Mouse (Mus musculus): ENCODE measurements around the gene Rab1a.
"Not testable (repeated sequence)": the region's sequence is repeated elsewhere in the genome, so short reads cannot be mapped to it uniquely, and the experiment has no call there.

Gene Rab1a

DNA sequence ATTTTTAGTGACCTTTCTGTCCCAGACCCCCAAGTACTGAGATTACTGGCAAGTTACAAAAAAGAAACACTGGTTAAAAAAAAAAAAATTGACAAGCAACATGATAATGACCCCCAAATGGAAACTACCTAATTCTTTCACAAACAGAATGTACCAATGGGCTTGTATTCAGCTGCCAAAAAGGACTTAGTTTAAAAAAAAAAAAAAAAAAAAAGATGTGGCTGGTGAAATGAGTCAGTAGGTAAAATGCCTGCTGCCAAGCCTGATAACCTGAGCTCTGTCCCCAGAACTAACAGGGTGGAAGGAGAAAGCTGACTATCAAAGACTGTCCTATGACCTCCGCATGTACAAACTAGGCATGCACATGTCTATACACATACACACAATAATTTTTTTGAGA lies 16.0 kb downstream of the Rab1a start:
- DNase-seq (ENCODE audit: extremely low read depth, low read depth) = no peak

DNA sequence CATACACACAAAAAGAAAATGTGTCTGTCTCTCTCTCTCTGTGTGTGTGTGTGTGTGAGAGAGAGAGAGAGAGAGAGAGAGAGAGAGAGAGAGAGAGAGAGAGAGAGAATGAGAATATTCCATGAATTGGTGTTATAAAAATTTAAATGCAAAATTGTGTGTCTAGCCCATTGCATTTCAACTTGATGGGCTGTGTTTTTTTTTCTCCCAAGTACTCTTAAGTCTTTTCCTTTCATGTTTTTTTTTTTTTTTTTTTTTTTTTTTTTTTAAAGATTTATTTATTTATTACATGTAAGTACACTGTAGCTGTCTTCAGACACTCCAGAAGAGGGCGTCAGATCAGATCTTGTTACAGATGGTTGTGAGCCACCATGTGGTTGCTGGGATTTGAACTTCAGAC lies 20.4 kb downstream of the Rab1a start:
- DNase-seq (ENCODE audit: extremely low read depth, low read depth) = not testable (repeated sequence)

DNA sequence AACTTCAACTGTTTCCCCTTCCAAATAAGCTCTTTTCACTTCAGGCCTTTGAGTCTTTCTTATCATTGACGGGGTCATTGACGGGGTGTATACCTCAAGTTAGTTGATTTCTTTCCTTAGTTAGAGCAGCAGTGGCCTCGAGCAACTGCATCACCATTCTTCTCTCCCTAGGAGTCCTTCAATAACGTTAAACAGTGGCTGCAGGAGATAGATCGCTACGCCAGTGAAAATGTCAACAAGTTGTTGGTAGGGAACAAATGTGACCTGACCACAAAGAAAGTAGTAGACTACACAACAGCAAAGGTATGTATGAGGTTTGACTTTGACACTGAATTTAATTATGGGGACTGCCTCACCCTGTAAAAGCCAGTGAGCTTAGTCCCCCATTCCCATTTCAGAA lies 23.0 kb downstream of the Rab1a start:
- DNase-seq (ENCODE audit: extremely low read depth, low read depth) = no peak

DNA sequence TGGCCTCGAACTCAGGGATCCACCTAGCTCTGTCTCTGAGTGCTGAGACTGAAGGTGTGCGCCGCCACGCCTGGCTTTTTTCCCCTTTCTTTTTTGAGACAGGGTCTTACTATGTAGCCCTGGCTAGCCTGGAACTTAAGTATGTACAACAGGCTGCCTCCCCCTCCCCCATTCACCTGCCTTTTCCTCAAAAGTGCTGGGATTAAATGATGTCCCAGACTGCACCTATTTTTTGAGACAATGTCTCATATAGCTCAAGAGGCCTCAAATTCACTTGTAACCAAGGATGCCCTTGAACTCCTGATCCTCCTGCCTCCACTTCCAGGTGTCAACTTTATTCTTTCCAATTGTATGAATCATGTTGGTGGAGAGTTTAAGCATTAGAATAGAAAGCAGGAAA lies 24.7 kb downstream of the Rab1a start:
- no peak for DNase-seq (ENCODE audit: extremely low read depth, low read depth)

DNA sequence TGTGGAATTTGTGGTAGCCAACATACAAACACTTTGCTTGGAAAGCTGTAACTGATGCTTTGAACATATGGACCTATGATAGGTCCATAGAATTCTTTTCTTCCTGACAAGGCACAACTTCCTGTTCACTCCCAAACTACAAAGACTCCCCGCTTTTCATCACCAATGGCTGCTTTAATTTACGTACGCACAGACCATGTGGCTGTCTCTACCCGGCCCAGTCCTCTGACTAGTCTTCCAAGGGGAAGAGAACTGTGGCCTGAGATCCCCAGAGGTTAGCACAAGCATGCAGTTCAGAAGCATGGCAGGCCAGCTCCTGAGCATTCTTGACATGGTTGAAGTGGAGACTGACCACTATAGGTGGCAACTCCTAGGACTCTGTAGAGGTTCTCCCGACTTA lies 27.4 kb downstream of the Rab1a start:
- no peak for DNase-seq (ENCODE audit: extremely low read depth, low read depth)

DNA sequence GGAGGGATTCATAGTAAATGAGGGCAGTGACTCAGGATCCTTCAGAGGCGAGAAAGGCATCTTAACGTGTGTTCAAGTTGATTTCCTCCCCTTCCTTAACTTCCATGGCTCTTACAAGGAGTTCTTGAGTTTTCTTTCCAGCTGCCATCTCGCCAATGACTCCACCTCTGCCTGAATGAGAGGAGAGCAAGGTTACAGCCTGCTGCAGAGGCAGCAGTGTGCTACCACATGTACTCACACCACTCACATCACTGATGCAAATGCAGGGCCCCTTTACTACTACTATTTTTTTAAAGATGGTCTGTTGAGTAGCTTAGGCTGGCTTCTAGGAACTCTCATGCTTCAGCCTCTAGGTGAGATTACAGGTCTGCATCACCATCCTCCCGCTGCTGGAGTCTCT lies 28.1 kb downstream of the Rab1a start:
- no peak for DNase-seq (ENCODE audit: extremely low read depth, low read depth)

DNA sequence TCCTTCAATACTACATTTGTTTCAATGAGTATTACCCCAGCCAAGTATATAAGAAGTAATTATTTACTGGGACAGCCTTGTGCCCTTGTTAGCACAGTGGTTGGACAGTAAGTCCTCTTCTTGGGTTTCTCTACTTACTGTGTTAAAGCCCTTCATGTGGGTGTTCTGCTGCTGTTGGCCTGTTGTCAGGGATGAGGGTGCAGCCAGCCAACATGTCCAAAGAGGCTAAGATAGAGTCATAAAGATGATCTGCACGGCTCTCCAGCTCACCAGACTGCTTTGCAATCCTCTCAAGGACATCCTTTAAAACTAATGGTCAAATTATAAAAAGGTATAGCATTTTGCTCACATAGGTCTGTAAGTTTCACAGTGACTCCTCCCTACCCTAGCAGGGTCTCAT lies 29.1 kb downstream of the Rab1a start:
- no peak for DNase-seq (ENCODE audit: extremely low read depth, low read depth)

DNA sequence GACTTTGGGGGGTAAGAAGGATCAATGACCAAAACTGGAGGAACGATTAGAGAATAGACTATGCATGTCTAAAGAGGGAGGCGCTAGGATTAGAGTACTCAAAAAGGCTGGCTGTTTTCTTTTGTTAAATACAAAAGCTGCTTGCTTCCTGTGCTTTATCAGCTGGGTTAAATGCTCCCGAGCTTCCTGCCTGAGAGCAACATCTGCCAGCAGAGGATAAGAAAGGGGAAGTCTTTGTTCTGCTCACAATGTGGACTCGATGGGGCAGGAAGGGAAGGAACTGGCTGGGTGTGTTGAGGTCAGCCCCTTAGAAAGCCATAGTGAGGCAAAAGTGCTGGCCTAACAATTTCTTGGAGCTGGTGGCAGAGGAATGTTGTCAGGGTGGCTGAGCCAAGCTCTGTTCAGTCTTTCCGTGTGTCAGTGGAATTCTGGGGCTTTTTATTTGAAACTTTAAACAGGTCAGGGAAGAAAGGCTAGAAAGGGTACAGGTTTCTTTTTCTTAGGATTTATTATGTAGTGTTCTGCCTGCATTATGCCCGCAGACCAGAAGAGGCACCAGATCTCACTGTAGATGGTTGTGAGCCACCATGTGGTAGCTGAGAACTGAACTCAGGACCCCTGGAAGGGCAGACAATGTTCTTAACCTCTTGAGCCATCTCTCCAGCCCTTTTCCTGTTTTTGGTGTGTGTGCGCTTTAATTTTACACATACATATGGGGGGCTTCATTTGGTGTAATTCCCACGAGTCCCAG lies 30.1 kb downstream of the Rab1a start:
- peak; percentile 99 for DNase-seq (ENCODE audit: extremely low read depth, low read depth)

DNA sequence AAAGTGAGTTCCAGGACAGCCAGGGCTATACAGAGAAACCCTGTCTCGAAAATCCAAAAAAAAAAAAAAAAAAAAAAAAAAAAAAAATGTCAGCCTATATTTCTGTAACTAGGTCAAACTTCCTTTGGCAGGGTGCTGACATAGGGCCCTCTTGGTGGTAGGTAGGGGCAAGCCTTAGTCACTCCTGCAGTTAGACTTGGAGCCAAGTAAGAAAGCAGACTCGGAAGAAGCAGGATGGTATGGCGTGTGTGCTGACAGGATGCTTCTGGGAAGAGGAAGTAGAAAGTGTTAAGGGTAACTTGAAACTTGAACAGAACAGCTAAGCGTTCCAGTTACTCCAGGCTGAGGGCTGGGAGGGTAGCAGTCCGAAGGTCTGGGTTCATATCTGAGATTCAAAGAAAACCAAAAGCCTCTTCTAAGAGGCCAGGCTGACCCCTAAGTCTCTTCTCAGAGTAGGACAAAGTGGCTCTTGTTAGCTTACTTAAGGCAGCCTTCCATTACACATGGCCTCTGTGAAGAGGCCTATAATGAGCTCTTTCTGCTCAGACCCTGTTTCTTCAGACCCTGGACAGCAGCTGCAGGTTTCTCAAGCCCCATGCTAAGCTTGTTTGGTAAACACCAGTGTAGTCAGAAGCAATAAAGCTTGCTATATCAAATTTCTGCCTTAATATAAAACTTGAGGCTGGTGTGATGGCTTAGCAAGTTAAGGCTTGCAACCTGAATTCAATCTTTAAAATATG lies 31.0 kb downstream of the Rab1a start:
- no peak for DNase-seq (ENCODE audit: extremely low read depth, low read depth)

DNA sequence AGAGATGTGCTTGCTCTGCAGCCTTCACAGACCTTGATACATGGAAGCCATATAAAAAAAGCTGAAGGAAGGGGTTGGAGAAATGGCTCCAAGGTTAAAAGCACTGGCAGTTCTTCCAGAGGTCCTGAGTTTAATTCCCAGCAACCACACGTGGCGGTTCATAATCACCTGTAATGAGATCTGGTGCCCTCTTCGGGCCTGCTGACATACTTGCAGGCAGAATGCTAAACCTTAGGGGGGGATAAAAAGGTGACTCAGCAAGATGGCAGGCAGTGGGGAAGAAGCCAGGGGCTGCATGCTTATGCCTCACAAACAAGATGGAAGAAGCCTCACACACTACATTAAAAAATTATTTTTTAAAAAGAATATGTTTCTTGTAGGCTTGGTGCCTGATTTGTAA lies 33.0 kb downstream of the Rab1a start:
- DNase-seq (ENCODE audit: extremely low read depth, low read depth) = no peak

DNA sequence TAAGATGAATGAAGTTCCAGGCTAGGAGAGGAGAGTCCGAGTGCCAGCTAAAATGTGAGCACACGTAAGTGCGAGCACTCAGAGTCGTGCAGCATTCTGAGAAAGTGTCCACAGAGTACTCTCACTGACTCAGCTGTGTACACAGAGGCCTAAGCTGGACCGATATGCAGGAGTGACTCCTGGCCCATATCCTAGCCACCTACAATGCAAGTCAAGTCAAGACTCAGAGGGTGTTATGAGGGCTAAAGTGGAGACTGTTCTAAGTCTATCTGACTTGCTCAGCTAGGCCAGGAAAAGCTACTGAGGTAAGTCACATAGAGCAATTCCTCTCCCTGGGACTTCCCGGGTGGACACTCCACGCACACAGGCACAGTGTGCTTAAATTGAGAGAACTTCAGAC lies 35.8 kb downstream of the Rab1a start:
- no peak for DNase-seq (ENCODE audit: extremely low read depth, low read depth)

DNA sequence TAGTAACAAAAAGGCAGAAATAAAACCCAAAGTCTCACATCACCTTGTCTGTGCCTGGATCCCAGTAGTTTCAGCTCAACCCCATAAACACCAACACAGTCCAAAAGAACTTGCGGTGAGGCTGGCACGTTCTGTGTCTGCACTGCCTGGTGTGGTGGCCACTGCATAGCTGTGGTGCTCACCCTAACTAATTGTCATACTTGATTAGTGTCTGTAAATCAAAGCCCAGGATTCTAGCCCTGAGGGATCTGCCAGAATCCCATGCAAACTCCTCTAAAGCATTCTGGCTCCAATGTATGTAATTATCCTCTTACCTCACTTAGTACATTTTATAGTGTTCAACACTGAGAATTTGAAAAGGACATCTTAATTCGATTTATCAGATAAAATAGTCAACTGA lies 36.7 kb downstream of the Rab1a start:
- no peak for DNase-seq (ENCODE audit: extremely low read depth, low read depth)

DNA sequence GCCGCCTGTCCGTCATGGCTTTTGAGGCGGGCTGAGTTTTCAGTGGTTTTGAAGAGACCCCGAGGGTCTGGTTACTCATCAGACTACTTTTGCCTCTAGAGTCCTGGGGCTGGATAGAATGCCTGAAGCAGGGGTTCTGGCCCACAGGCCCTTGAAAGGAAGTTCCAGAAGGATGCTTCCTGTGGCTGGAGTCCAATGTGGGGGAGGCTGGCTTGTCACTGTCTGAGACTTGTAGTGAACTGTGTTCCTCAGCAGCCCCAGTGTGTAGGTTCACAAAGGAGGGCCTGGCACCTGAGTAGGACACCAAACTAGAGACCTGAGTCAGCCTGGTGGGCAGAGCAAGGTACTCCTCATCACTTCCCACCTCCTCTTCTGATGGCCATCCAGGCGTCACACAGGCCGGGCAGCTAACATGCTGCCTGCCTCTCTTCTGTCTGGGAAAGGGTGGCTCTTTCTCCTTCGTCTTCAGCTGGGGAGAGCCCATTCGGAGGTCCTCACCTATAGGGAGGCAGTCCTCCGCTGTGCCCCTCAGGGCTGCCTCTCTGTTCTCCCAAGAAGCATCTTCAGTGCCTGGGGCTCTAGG lies 38.1 kb downstream of the Rab1a start:
- no peak for DNase-seq (ENCODE audit: extremely low read depth, low read depth)

DNA sequence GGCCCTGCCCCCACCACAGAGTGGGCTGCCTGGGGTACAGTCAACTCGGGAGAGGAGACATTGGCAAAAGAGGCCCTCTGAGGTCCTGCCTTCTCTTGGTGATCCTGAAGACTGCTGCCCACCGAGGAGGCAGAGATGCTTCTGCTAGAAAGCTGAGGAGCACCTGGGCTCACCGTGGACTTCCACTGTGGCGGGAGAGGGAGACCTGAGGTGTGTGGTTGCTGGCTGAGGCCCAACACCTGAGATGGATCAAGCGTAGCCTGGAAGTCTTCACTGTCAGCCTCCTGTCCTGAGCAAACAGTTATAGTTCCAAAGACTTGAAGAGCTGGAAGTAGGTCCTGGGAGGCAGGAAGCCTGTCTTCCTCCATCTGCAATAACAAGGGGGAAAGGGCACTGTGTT lies 39.1 kb downstream of the Rab1a start:
- no peak for DNase-seq (ENCODE audit: extremely low read depth, low read depth)

DNA sequence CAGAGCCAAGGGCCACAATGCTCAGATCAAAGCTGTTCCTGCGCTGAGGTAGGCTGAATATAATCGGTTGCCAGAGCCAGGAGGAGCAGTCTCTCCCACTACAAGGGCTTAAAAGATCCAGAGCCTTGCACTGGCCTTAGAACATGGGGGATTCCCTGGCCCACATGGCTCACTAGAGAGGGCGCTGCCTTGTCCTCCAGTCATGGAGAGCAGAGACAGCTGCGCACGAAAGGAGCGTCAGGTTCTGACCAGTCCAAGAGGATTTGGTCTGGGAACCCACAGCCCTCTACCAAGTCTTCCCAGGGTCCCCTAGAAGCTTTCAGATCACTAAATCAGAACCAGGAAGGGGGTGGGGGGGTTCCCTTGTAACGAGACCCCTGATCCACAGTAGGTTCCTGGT lies 40.1 kb downstream of the Rab1a start:
- no peak for DNase-seq (ENCODE audit: extremely low read depth, low read depth)

DNA sequence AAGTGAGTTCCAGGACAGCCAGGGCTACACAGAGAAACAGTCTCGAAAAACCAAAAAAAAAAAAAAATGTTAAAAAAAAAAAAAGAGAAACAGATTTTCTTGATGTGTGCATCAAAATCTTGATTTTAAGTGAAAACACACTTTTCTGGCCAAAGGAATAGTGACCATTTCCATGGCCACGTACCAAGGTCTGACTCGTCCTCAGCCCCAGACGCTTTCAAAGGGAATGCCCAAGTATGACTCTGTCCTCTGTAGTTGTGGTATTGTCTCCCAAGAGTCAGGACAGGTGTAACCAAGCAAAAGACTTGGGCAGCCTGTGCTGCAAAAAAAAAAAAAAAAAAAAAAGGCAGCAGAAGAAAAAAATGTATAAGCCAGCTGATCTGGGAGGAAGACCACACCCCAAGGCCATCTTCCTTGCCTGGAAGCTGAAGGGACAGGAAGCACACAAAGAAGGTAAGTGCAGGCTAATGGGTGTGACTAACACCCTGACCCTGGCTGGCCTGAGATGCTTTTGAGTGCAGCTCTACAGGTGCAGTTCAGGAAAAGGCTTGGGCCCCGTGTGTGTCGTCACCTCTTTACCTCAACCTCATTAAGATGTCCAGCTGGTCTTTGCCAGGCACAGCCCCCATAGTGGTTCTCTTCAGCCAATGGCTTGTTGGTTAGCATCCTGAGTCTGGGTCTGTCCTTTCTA lies 41.3 kb downstream of the Rab1a start:
- no peak for DNase-seq (ENCODE audit: extremely low read depth, low read depth)

DNA sequence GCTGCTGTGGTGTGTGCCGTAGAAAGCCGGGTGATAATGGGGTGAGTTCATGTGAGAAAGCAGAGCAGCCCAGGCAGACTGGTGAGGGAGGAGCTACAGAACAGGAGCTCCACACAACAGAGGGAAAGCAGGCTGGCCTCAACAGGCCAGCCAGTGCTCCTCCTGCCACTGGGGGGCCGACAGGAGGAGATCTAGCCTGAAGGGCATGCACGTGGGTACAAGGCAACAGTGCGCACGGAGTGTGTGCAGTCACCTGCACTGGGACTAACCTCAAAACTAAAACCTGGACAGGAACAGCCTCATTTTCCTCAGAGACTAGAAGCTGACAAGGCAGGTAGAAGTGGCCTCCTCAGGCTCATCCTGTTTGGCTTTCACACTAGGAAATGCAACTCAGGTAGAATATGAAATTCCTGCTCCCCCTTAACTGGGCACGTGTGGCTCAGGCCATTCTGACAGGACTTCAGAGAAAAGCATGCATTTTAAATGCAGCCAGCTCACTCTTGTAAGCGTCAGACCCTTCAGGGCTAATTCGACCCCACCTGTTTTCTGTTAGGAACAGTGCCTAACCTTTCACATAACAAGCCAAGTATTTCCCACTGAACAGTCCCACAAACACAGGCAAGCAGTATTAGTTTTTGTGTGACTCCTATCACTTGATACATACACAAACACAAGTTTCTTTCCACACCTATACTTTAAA lies 42.1 kb downstream of the Rab1a start:
- no peak for DNase-seq (ENCODE audit: extremely low read depth, low read depth)

DNA sequence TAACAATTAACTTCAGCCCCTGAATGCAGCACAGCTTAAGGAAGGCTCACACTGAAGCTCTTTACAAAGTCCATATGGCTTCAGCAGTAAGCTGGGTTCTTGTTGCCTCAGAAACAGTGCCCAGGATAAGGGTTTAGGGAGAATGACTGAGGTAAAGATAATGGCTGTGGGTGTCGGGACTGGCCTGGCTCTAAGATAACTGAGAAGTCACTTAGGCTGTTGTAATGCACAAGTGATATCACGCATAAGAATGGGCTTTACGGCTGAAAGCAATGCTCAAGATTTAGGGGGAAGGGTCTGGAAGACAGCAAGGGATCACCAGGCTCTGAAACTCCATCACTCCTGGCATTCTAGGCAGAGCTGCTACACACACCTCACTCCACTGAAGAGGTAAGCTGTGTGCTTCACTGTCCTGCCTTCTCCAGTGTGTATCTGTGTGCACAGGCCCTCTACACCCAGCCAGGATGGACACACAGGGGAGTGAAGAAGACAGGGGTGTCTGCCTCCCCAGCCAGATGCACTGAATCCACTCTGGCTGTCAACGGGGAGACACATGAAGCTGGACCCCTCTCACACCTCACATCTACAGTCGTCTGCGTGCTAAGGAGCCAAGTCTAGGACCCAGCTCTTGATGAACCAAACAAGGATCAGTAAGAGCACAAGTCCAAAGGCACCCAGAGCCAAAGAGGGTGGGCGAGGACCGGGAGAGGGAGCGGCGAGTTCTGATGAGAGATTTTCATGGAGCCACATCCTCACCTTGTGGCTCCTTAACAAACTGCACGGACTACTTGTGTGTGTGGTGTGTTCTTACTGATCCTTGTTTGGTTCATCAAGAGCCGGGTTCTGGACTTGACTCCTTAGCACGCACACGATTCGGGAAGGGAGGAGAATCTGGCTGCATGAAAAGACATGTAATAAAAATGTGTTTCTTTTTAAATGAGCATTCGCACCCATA lies 43.4 kb downstream of the Rab1a start:
- no peak for DNase-seq (ENCODE audit: extremely low read depth, low read depth)

DNA sequence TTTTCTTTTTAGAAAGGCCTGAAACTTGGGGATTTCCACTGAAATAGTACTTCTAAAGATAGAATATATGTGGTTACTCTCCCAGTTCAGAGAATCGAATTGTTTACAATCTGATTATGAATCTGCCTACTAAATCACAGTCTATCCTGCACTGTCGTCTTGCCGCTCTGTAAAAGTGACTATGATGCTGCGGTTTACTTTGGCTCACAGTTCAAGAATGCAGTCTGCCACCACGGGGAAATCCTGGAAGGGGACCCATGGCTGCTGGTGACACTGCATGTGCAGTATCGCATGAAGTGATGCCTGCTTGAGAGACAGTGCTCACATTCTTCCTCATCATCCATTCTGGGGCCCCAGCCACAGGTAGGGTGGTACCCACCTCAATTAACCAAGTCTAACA lies 44.1 kb downstream of the Rab1a start:
- no peak for DNase-seq (ENCODE audit: extremely low read depth, low read depth)

DNA sequence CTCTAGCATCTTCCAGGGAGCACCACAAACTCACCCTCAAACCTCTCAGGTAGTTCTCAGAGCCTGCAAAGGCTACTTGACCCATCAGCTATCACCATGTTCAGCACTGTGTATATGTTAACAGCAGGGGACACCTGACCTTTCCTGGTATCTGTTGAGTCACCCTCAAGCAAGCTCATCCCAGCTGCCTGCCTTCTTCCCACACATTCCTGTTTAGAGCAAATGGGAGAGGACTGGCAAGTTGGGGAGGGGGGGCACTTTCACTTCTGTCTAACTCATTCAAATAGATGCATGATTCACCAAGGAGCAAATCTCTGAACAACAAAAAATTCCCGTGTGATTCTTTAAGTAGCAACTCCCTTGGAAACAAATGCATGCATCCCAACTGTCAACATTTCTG lies 45.4 kb downstream of the Rab1a start:
- no peak for DNase-seq (ENCODE audit: extremely low read depth, low read depth)
